Mouse (Mus musculus) urinary bladder, adult 18-20 months (tissue): ENCODE results near the gene Ipcef1.
"Not testable (repeated sequence)": the region's sequence is repeated elsewhere in the genome, so short reads cannot be mapped to it uniquely, and the experiment has no call there.

Source experiments
- DNase-seq, 2 experiments: peaks; one replicate each; pipeline ENCODE4 v3.0.0; 2022; ENCODE audit warnings: low spot score in 2 of 2, mixed read lengths in 2 of 2

The Ipcef1 gene

DNA sequence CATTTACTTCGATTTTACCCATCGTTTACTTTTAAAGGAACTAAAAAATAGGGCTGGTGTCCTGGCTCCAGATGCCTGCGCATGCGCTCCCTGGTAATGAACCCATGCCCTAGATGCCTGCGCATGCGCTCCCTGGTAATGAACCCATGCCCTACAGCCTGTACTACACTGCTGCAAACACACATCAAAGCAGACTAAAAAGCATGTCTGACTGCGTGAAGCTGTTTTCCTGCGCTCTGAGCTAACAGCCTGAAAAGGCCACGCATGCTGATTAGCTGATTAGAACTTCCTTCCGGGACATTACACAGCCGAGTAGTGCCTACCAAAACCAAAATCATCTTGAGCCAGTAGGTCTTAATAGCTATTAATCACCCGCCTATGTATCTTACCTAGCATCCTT is 16.7 kb downstream of the Ipcef1 start:
- no peak for DNase-seq

DNA sequence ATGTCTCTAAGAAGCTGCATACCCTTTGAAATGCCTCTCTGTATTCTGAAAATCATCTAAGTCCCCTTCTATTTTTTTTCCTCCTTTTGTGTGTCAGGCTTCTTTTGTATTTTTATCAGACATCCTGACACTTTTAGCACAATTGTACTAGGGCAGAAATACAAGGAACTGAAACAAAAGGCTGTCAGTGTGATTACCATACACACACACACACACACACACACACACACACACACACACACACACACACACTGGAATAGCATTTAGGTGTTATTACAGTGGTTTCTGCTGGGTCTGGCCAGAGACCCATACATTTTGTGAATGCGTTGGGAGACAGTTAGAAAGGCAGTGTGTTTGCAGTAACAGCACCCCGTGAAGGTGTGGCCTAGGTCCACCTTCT is 18.8 kb downstream of the Ipcef1 start:
- DNase-seq = no peak

DNA sequence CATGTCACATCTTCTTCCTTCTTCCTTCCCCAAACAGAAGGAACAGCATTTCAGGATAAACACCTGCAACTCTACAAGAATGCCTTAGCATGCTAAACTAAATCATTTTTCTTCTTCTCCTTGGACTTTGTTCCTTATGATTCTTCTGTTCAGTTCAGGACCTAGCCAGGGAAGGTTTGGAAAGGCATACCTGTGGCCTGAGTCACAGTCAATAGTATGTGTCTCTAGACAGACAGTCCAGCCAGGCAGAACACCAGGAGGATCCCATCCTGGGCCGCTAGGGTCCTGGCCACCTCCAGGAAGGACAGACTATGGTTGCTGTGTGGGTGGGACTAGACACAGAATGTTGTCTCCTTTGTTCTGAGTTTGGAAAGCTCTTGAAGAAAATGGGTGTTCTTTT is 27.2 kb downstream of the Ipcef1 start:
- DNase-seq = no peak

DNA sequence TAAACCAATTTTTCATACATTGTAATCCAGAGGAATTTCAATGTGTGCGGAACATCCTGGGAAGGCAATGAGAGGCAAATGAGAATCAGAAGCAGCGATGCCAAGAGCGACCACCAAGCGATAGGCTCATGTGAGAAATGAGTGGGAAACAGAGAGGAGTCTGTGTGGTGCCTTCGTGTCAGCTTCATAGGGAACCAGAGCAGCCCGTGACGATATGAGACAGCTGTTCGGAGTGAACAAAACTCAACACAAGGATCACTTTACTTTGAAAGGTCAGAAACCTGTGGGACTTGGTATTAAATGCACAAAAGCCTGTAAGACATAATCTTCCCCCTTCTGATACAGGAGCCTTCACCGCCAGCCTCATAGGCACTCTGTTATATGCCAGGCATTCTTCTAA is 31.7 kb downstream of the Ipcef1 start:
- DNase-seq = no peak

DNA sequence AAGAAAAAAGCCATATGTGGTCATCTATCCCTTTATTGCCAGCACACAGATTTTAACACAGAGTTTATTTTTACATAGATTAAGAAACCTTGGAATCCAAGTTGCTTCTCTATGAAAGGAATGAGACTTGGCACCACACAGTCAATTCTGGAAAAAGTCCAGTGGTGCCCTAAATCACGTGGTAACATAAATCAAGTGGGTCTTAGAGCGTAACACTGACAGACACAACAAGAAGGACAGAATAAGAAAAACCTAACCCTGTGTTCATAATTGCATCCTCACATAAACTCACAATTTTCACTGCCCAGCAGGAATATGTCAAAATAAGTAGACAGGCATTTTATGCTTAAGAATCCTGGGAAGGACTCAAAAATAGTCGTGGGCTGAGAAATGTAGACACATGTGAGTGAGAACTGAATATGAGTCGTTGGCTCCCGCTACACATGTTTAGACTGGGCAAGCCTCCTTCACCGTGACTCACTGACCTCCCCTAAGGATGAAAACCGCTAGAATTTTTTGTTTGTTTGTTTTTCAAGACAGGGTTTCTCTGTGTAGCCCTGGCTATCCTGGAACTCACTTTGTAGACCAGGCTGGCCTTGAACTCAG is 32.4 kb downstream of the Ipcef1 start:
- DNase-seq = no peak

DNA sequence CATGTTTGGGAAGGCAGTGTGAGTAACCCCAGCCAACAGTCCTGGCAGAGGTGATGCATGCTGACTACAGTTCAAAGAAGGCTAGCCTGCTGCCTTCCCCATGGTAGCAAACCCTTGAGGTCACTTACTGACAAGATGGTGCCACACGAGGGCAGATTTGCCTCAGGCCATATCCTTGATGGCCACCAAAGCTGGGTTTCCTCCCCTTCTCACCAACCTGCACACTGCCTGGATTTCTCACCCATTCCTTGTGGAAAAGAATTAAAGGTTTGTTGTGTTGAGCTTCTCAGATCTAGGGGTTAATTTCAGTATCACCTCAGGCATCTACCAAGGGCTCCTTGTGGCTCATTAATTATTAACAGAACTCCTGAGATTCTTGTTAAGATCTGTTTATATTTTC is 37.1 kb downstream of the Ipcef1 start:
- DNase-seq = no peak

DNA sequence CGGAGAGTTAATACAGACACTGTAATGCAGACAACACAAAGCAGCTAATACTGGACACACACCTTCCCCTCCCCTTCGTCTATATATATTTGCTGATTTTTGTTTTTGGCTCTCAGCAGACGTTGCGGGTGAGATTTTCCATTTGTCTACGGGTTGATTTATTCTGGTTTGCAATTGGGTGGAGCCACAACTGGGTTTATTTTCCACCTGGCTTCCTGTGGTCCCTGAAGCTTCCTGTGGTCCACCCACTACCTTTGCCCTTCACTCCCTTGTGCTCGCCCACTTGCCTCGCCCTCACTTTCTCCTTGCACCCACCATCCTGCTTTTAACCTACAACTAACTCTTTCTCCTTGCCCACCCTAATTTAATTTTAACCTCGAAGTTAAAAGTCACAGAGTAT is 41.7 kb downstream of the Ipcef1 start:
- DNase-seq = no peak

DNA sequence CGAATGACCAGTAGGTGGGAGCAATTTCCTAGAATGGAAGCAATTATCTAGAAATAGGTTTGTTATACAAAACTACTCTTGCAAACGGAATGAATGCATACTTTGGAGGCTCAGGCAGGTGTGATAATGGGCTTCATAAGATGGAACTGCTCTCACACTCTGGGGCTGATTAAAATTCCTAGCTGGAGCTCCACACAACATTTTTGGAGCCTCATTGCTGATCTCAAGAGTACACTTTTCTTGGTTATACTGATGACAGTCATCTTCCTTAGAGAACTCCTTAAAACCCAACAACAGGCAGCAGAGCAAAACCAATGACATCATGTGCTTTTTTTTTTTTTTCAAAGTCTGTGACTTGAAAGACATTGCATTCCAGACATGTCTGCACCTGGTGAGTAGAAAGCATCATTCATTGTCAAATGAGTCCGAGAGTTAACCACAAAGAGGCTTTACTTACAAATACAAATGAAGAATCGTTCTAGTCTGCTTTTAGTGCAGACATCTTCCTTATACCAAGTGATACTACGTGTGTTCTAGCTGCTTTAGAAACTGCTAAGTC is 47.2 kb downstream of the Ipcef1 start:
- DNase-seq = no peak

DNA sequence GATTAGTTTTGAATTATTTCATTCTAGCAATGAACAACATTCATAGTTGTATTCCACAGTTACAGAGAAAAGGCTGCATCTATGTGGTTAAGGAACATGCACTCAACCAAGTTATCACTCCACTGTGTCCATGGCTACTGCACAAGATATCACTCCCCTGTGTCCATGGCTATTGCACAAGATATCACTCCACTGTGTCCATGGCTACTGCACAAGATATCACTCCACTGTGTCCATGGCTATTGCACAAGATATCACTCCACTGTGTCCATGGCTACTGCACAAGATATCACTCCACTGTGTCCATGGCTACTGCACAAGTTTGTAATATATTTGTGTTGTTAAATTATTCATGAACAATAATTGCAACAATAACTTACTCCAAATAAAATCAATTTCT is 48.4 kb downstream of the Ipcef1 start:
- DNase-seq = not testable (repeated sequence)

DNA sequence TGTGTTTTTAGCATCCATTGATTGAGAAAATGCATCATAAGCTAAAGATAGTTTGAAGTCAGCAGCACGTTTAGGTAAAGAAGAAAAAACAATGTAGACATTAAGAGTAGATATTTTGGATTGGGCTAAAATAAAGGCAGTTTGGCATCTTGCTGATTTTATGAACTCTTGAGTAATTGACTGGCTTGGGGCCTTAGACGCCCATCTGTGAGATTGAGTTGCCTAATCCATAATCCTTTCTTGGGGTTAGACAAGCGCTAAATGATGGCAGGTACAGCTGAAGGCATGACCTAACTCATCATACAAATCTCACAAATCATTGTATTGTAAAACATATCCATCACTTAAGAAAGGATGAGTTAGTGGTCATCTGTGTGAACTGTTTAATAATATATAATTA is 52.9 kb downstream of the Ipcef1 start:
- no peak for DNase-seq

DNA sequence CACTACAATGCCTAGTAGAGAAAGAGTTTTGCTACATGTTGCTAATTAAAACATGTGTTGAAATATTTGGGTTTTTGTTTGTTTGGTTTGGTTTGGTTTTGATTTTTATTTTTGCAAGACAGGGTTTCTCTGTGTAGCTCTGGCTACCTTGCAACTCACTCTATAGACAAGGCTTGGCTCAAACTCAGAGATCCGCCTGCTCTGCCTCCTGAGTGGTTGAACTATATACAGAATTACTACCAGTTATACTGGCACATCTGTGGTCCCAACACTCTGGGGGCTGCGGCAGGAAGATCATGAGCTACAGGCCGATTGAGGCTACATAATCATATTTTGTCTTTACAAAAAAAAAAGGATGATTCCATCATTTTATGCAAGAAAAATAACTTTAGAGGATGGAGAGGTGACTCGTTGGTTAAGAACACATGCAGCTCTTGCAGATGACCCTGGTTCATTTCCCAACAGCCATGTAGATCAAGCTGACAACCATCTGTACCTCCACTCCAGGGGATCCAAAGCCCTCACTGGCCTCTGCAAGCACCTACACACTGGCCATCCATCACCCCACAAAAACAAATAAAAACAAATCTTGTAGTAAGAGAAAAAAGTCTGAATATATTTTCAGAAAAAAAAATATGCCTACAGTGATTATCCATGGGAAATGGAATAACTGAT is 53.6 kb downstream of the Ipcef1 start:
- no peak for DNase-seq

DNA sequence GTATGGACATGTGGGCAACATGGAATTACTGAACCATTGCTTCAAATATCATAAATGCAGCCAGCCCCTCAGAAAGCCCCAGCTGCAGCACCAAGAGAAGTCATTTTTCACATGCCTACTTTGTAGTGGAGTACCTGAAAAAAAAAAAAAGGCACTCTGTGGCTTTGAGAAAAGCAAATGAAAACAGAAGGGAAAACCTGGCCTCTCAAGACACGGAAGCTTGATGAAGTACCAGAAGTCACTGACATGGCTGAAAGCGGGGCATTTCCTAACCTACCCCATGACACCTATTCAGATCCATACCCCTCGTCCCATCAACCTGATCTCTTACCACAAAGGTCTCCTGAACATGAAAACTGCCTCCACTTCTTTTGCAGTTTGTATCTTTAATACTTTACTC is 55.4 kb downstream of the Ipcef1 start:
- DNase-seq = no peak

DNA sequence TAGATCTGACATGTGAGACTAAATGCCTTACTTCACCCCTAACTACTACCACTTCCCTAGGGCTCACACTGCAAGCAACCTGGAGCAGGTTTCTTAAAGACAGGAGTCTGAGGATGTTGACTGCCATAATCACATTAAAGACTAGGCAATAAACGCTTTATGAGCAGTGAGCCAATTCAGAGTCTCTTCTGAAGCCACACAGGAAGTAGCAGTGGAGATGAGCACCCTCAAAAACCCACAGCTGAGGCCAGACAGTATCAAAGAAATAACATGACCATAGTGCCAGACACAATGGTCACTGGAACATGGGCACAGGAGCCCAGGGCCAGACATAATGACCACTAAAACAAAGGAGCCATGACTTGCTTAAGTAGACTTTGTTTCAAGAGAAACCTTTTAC is 63.7 kb downstream of the Ipcef1 start:
- no peak for DNase-seq

DNA sequence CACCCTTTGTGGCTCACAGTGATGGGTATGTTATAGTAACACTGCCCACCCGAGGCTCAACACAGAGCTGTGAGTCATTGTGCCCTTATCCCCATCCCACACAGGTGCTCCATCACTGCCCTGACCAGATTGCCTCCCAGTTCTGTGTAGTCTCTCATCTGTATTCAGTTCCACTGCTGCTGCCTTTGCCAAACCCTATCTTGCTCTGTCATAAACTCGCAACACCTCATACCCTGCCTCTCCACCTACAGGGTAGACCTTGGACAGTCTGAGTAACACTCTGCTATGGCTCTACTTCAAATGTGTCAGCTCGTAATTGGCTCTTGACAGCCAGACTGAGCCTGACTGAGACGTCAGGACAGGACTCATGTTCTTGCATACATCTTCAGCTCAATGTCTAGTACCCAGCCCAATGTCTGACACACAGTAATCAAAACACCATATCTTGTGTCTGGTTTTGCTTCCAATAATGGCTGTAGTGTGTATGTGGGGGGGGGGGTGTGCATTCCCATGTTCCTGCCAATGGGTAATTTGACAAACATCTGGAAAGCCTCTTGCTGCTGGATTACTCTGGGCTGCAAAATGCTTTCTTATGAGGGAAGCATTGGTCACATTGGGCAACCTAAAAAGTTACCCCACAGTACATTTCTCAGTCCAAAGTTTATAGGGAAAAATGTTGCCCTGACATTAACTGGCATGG is 64.7 kb downstream of the Ipcef1 start:
- DNase-seq = no peak

DNA sequence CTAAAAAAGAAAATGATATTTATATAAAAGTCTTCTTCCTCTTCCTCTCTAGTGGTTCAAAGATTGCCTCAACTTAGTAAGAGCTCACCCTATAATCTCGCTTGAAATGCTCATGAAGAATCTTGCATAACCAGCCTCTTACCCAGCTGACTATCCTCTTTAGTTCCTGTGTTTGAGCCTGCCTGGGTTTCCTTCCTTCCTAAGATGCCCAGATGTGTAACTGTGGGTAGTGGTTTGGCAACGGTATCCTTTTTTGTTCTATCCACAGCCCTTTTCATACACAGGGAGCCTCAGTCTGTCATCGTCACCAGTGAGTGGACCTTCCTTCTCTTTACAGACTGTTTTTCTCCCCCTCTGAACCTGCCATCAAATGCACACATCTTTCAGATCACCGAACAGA is 66.0 kb downstream of the Ipcef1 start:
- no peak for DNase-seq

DNA sequence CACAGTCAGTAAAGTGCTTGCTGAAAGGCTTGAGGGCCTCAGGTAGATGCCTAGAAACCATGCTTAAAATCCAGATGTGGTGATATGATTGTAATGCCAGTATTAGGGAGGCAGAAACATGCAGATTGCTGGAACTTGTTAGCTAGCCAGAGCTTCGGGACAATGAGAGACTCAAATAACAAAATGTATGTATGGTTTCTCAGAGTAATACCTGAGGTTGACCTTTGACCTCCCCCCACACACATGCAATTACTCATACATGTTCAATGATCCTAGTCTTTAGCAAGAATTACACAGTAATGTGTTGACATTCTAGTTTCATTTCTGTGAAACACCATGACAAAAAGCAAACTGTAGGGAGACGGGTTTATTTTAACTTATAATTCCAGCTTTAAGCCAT is 68.8 kb downstream of the Ipcef1 start:
- no peak for DNase-seq

DNA sequence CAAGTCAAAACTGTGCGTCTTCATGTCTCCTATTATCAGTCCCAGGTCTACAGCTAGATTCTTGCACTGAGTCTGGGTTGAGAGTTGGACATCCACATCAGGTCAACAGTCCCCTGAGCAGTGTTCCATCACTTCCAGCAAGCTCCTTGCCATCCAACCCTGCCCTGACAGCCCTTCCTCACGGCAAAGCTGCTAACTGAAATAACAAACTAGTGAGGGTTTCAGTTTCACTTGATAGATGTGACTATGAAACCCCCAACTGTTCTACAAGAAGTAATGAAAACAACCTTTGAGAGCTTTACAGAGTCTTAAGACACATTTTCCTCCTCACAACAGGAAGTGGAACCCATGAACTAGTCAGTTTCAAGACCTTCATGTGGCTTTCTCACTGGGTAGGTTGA is 69.5 kb downstream of the Ipcef1 start:
- no peak for DNase-seq

DNA sequence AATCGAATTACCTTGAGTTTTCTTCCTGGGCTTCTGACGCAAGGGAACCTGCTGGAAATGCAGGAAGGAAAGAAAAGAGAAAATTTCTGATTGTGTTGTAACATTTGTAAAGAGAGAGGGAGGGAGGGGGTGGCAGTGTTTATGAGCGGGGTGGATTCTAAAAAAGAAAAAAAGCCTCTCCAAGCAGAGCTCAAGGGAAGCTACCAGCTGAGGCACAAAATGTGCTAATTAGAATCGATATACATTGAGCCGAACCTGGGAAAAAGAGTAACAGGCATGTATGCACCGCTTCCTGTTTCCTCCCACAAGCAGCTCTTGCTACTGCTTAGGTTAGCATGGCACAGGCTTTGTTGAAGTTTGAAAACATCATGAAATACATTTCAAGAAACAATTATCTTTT is 72.0 kb downstream of the Ipcef1 start:
- DNase-seq = no peak

DNA sequence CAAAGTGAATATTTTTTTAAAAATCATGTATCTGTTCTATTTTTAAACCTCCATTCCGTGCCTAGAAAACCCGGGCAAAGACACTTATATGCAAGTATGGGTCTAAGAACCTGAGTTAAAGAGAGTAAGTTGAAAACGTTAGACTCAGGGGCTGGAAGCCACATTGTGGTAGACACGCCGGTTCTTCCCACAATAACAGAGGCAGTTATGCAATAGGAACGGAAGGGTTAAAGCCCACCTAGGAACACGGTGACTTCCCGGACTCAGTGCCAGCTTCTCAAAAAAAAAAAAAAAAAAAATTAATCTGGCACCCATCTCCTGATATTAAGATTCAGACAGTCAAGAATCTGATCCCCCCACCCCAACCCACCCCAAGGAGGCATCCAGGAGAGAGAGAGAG is 72.5 kb downstream of the Ipcef1 start:
- no peak for DNase-seq

DNA sequence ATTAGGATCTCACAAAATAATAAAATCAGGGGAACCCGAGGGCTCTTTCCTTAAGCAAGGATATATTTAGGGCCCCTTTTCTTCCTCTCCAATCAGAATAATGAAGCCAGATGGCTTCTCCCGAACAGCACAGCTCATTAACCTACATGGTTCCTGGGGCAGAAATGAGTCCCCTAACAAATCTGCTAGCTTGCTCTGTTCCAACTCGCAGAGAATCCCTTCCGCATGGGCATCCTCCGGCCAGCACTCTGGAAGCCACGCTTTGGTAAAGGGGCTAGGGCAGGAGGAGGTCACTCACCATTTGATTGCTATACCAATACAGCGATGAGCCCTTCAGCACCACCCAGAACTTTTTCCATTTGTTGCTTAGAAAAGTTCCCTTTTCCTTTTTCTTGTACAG is 73.1 kb downstream of the Ipcef1 start:
- DNase-seq = no peak

DNA sequence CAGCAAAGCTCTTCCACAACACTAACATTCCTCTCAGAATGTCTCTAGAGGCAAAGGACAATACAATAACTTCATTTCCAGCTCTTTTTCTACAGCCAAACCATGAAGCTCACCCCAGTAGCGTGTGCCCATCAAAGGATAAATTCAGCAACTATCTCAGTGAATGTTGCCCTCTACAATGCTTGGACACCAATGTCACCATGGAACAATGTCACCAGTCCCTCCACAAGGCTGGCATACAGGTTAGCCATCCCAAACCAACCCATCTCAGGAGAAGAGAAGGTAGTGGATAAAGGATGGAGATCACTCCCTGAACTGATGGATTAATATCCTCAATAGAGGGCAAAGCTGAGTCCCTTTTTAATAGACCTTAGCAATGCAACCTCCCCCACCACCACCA is 73.5 kb downstream of the Ipcef1 start:
- no peak for DNase-seq

DNA sequence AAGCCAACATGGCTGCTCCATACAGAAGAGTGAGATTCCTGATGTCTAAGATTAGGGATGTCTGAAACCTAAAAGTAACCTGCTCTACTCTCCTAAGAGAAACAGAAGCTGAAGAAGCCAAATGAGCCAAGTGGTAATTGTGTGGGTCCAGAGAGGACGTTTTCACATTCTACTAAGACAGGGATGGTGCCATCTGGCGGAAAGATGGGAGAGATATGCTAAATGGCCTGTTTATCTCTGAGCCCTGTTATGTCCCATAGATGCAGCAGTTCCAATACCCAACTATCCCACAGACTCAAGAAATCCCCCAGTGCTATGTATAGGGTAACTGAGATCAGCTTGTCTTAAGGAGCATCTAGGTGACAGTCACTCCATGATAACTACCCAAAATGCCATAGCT is 74.4 kb downstream of the Ipcef1 start:
- DNase-seq = no peak

DNA sequence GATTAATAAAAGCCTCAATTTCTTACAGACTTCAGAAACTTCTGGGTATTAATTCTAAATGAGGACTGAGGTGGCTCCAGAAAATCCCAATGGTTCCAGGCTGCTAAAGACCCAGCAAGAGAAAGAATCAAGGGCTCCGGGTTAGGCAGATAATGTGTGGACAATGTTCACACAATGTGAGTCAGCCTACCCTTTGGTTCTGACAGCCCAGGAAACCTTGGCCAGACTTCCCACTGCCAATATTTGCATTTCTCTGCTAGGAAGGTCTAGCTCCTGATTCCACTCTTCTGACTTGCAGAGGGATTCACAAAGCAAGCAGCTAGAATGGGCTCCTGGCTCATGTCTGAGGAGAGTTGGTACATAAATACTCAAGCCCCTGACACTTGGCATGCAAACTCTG is 83.9 kb downstream of the Ipcef1 start:
- DNase-seq = no peak
